Mouse (Mus musculus): ENCODE results near the gene Khnyn. TPM values are rescaled to one million over a fixed set of nuclear protein-coding genes. Genes with fewer than 3 reads are reported as not detected.

Khnyn gene
- polyA plus RNA-seq, 1 experiment = 35.5 TPM

DNA sequence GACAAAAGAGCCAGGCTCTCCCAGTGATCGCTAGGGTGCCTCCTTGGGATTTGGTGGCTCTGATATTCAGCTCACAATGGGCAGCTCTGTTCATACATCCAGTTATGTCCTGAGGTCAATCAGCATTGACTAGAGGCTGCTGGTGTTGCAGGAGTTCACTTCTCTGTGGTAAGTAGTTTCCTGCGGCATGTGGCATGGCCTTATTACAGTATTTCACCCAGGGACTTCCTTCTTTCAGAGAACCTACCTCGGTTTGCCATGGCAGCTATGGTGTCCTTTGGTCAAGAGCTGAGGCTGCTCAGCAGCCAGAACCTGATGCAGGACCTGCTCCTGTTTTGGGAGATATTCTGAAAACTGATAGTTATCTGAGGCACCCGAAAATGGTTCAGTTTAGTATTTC is 42.1 kb downstream of the Khnyn start:
- WGBS = 35% methylated on average over 4 of the region's 4 CpGs
- TF ChIP-seq POLR2A (IDR thresholded peaks at IDR 0.05; ENCODE audit: control insufficient read depth, extremely low read depth, insufficient read depth, low read length, poor library complexity) (no peak), CTCF (IDR thresholded peaks at IDR 0.05; ENCODE audit: borderline replicate concordance, control insufficient read depth, extremely low read depth, insufficient read depth, low read length, poor library complexity) (no peak)
- no peak overlapping the region for H3K27ac ChIP-seq (ENCODE audit: control insufficient read depth, insufficient read depth, low read length)

DNA sequence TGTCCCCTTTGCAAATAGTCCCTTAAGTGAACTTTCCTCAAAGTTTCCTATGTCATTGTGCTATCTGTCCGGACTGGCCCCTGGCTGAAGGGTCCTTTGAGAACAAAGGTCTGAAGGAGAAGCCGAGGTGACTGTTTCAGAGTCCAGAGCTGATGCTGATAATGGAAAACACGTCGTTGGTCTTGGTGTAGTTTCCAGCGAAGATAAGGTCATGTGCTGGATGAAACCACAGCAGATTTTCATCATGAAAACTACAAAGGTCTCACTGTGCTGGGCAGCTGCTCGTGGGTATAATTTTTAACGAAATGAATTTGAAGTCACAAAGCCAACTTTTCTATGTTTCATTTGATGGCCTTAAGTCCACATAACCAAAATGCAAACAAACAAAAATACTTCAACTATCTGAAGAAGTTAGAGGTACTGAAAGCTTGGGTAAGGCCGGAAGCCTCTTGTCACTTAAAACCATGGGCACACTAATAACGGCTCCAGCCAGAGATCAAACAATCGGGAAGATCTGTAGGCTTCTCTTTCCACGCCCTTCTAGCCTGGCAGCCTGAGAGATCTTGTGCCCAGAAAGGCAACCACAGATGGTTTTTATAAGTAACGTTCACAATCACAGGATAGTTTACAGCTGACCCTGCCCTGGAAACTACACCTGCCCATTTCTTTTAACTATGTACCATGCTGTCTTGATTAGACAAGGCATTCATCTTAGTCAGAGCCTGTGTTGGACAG is 44.7 kb downstream of the Khnyn start:
- Histone ChIP-seq H3K4me3 (ENCODE audit: control insufficient read depth, insufficient read depth, low read length) (no peak overlapping the region), H3K27ac (ENCODE audit: control insufficient read depth, insufficient read depth, low read length) (no peak overlapping the region), H3K4me1 (replicated peaks; ENCODE audit: control insufficient read depth, insufficient read depth, low read length) (no peaks in the 10 kb centered on the region), H3K36me3 (ENCODE audit: control insufficient read depth, insufficient read depth, low read length) (no peaks in the 10 kb centered on the region), H3K27me3 (ENCODE audit: control insufficient read depth, insufficient read depth, low read length) (no peaks in the 10 kb centered on the region)
- no peak for TF ChIP-seq CTCF (IDR thresholded peaks at IDR 0.05; ENCODE audit: borderline replicate concordance, control insufficient read depth, extremely low read depth, insufficient read depth, low read length, poor library complexity)
- no peak for TF ChIP-seq POLR2A (IDR thresholded peaks at IDR 0.05; ENCODE audit: control insufficient read depth, extremely low read depth, insufficient read depth, low read length, poor library complexity)
- WGBS = 75% methylated on average over 12 of the region's 12 CpGs
- DNase-seq = no peak

More for the DNA sequence above, 42.1 kb downstream of the Khnyn start:
- H3K36me3 ChIP-seq (ENCODE audit: control insufficient read depth, insufficient read depth, low read length) = no peaks in the 10 kb centered on the region
- no peak overlapping the region for H3K4me3 ChIP-seq (ENCODE audit: control insufficient read depth, insufficient read depth, low read length)
- H3K27me3 ChIP-seq (ENCODE audit: control insufficient read depth, insufficient read depth, low read length) = no peaks in the 10 kb centered on the region
- no peak for DNase-seq
- no peaks in the 10 kb centered on the region for H3K4me1 ChIP-seq (replicated peaks; ENCODE audit: control insufficient read depth, insufficient read depth, low read length)

DNA sequence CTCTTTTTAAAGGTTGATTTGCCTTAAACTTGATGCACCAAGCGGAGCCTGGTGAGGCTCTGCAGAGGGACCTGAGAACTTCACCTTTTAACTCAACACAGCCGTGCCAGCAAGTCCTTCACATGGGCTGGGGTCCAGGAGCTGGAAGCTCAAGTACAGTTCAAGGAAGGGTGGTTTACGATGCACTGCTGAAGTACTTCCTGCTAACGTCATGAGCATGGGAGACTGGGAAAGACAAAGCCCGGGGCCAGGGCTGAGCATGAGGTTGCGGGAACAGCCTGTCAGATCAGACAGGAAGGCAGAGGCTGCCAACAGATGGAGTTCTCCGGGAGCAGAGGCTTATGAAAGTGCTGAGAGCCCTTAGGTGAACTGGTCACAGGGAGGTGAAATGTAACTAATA is 48.8 kb downstream of the Khnyn start:
- TF ChIP-seq POLR2A (IDR thresholded peaks at IDR 0.05; ENCODE audit: control insufficient read depth, extremely low read depth, insufficient read depth, low read length, poor library complexity) (no peak), CTCF (IDR thresholded peaks at IDR 0.05; ENCODE audit: borderline replicate concordance, control insufficient read depth, extremely low read depth, insufficient read depth, low read length, poor library complexity) (no peak)
- no peaks in the 10 kb centered on the region for H3K27me3 ChIP-seq (ENCODE audit: control insufficient read depth, insufficient read depth, low read length)
- H3K4me1 ChIP-seq (replicated peaks; ENCODE audit: control insufficient read depth, insufficient read depth, low read length) = no peaks in the 10 kb centered on the region
- H3K36me3 ChIP-seq (ENCODE audit: control insufficient read depth, insufficient read depth, low read length) = no peaks in the 10 kb centered on the region
- WGBS = 48% methylated on average over 7 of the region's 7 CpGs
- H3K4me3 ChIP-seq (ENCODE audit: control insufficient read depth, insufficient read depth, low read length) = no peak overlapping the region
- no peak overlapping the region for H3K27ac ChIP-seq (ENCODE audit: control insufficient read depth, insufficient read depth, low read length)
- DNase-seq = no peak

DNA sequence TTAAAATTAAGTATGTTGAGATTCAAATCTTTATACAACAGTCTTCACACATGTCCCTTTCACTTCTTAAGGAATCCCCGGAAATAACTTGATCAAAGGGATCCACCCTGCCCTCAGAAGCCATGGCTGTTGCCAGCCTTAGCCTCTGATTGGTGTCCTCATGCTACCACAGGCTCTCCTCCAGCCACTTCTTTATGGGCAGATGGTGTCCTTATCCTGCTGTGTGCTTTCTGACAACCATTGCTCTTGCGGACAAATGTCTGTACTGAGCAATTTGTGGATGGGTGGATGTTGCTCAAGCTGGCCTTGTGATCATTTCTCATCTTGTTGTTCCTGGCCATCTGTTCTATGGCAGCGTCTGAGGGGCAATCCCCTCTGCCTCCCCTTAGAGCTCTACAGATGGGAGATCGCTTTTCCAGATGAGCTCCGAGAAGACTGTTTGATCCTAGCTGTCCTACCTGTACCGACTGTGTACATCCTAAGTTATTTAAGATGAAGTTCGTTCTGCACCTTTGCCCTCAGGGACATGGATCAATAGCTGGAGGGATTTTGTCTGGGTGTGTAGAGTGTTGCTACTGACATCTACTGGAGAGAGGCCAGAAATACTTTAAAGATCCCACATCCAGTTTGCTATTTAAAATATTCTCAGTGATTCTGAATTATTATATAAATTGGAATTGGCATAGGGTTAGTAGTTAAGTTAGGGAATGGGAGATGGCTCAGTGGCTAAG is 55.5 kb downstream of the Khnyn start:
- no peaks in the 10 kb centered on the region for H3K27me3 ChIP-seq (ENCODE audit: control insufficient read depth, insufficient read depth, low read length)
- no peak overlapping the region for H3K4me3 ChIP-seq (ENCODE audit: control insufficient read depth, insufficient read depth, low read length)
- no peak for TF ChIP-seq CTCF (IDR thresholded peaks at IDR 0.05; ENCODE audit: borderline replicate concordance, control insufficient read depth, extremely low read depth, insufficient read depth, low read length, poor library complexity)
- TF ChIP-seq POLR2A (IDR thresholded peaks at IDR 0.05; ENCODE audit: control insufficient read depth, extremely low read depth, insufficient read depth, low read length, poor library complexity) = no peak
- H3K27ac ChIP-seq (ENCODE audit: control insufficient read depth, insufficient read depth, low read length) = no peak overlapping the region
- no peak for DNase-seq
- no peaks in the 10 kb centered on the region for H3K36me3 ChIP-seq (ENCODE audit: control insufficient read depth, insufficient read depth, low read length)
- 59% methylated on average over 7 of the region's 7 CpGs for WGBS
- H3K4me1 ChIP-seq (replicated peaks; ENCODE audit: control insufficient read depth, insufficient read depth, low read length) = no peaks in the 10 kb centered on the region

DNA sequence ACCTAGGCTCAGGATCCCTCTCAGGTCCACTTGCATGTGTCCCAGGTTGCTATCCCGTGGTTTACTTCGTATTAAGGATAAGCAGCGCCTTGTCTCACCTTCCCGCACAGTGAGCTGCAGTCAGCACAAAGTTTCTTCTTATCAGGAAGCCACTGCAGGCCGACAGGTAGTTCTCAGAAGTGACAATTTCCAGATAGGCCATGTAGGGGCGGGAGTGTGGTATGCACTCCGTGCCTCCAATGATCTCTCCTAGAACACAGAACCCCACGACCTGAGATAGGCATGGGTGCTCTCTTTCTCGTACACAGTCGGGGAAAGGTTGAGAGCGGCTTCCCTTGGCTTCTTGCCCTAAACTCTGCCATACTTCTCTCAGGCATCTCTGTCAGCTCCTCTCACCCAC is 58.9 kb downstream of the Khnyn start:
- no peak overlapping the region for H3K4me3 ChIP-seq (ENCODE audit: control insufficient read depth, insufficient read depth, low read length)
- no peaks in the 10 kb centered on the region for H3K4me1 ChIP-seq (replicated peaks; ENCODE audit: control insufficient read depth, insufficient read depth, low read length)
- WGBS = 93% methylated on average over 11 of the region's 11 CpGs
- no peak for DNase-seq
- TF ChIP-seq POLR2A (IDR thresholded peaks at IDR 0.05; ENCODE audit: control insufficient read depth, extremely low read depth, insufficient read depth, low read length, poor library complexity) = no peak
- TF ChIP-seq CTCF (IDR thresholded peaks at IDR 0.05; ENCODE audit: borderline replicate concordance, control insufficient read depth, extremely low read depth, insufficient read depth, low read length, poor library complexity) = no peak
- H3K27ac ChIP-seq (ENCODE audit: control insufficient read depth, insufficient read depth, low read length) = no peak overlapping the region
- H3K36me3 ChIP-seq (ENCODE audit: control insufficient read depth, insufficient read depth, low read length) = no peaks in the 10 kb centered on the region
- H3K27me3 ChIP-seq (ENCODE audit: control insufficient read depth, insufficient read depth, low read length) = no peaks in the 10 kb centered on the region

DNA sequence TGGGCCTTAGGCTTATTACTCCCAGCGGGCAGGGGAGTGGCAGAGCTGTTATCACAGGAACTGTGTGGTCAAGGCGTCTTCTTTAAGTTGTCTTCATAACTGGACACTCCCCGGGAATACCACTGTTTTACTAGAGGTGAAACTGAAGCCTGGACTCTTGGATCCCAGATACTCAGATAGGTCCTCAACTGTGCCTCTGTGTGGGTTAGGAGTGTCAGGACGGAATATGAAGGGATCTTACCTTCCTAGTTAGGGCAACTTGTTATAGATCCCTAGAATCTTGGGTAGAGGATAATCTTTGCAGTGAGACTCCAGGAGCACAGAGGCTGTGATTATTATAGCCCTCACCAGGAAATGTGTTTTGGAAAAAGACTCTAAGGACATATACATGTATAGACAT is 59.8 kb downstream of the Khnyn start, which contains the start of gene Cma1:
Cma1 (minus strand) TSS at position 101 of the 400 bp plus-strand sequence.
- Histone ChIP-seq H3K4me3 (ENCODE audit: control insufficient read depth, insufficient read depth, low read length) (no peak within 1 kb of the TSS), H3K27me3 (ENCODE audit: control insufficient read depth, insufficient read depth, low read length) (no peaks in the 10 kb centered on the region), H3K4me1 (replicated peaks; ENCODE audit: control insufficient read depth, insufficient read depth, low read length) (no peaks in the 10 kb centered on the region), H3K36me3 (ENCODE audit: control insufficient read depth, insufficient read depth, low read length) (no peaks in the 10 kb centered on the region), H3K27ac (ENCODE audit: control insufficient read depth, insufficient read depth, low read length) (no peak within 1 kb of the TSS)
- no peak for DNase-seq
- TF ChIP-seq CTCF (IDR thresholded peaks at IDR 0.05; ENCODE audit: borderline replicate concordance, control insufficient read depth, extremely low read depth, insufficient read depth, low read length, poor library complexity) (no peak), POLR2A (IDR thresholded peaks at IDR 0.05; ENCODE audit: control insufficient read depth, extremely low read depth, insufficient read depth, low read length, poor library complexity) (no peak)
- WGBS = 96% methylated on average over 4 of the region's 4 CpGs
